Mouse (Mus musculus): ENCODE results near the gene Pih1d1. TPM values are rescaled to one million over a fixed set of nuclear protein-coding genes. Genes with fewer than 3 reads are reported as not detected.
A peak's percentile ranks its signal among the peaks of the same experiment; 100 is the strongest.
"Not testable (repeated sequence)": the region's sequence is repeated elsewhere in the genome, so short reads cannot be mapped to it uniquely, and the experiment has no call there.

Pih1d1 gene
- polyA plus RNA-seq, 1 experiment from 2014 or later, result 68.2 TPM

DNA sequence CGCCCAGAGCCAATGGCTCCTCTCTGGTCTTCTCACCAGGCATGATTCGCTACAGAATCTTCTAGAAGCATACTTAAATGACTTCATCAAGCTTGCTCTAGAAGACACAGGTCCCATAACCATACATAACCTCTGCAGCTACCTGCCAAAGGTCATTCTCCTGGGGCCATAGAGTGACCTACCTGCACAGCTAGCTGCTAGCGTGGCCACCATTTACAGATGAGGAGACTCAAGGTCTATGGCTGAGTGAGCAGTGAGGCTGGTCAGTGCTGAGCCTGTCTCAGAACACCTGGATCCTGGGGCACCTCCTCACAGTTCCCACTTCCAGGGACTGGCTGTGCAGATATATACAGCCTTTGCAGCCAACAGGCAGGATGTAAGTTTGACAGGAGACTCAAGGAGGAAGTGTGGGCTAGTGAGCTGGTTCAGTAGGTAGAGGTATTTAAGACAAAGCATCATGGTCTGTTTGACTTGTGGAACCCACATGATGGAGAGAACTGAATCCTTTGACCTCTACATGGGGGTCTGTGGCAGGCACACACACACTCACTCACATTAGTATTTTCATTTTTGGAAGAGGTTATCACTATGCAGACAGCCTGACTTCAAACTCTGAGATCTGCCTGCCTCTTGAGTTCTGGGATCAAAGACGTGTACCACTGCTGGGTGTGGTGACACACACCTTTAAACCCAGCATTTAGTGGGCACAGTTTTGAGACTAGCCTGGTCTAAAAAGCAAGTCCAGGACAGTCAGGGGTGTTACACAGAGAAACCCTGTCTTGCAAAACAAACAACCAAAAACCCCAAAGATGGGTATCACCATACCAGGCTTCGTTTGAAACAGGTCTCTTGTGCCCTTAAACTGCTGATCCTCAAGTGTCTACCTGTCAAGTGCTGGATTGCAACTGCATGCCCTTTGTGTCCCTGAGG lies 34.1 kb upstream of the Pih1d1 start:
- TF ChIP-seq CTCF (IDR thresholded peaks at IDR 0.05), result no peak
- no peak for ATAC-seq
- POLR2A ChIA-PET, result no interaction called here
- no peaks in the 10 kb centered on the region for H3K27me3 ChIP-seq
- DNase-seq (ENCODE audit: low read depth, low spot score), result no peak
- in situ Hi-C loops (cut with MboI; ENCODE audit: low pct_unique_long_range_greater_than_20kb), result loop anchor here (5.0 kb wide), 1 partner anchor 33 kb away; no protein-coding TSS in a partner anchor
- CTCF ChIA-PET, result interaction anchor here (0.9 kb wide), 1 partner anchor 16 kb away, joined by 3 read pairs; the partner anchor contains the start of genes Flt3l and Gm45713

DNA sequence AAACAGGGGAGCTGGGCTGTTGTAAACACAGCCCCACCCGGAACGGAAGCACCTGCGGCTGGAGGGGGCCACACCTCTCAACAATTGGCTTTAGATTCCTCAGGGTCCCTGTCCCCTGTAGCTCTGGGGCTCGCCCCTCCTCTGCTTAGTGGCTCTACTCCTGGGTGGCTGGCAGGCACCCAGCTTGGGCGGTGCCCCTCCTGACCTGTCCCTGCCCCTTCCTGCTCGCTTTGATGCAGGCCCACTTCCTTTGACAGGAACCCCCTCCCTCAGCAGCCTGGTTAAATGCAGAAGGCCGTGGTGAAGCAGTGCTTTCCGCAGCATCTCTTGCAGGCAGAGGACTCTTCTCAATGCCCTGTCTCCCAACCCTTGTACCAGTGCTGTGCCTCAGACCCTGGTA lies 32.7 kb upstream of the Pih1d1 start:
- TF ChIP-seq CTCF (IDR thresholded peaks at IDR 0.05), result no peak
- ChIA-PET POLR2A (no interaction called here), CTCF (interaction anchor here (1.0 kb wide), 1 partner anchor 11 kb away, joined by 3 read pairs; no protein-coding TSS in a partner anchor)
- ATAC-seq (no peak), DNase-seq (ENCODE audit: low read depth, low spot score) (no peak)
- H3K27me3 ChIP-seq, result no peaks in the 10 kb centered on the region
- in situ Hi-C loops (cut with MboI; ENCODE audit: low pct_unique_long_range_greater_than_20kb), result loop anchor here (5.0 kb wide), 1 partner anchor 34 kb away; no protein-coding TSS in a partner anchor

DNA sequence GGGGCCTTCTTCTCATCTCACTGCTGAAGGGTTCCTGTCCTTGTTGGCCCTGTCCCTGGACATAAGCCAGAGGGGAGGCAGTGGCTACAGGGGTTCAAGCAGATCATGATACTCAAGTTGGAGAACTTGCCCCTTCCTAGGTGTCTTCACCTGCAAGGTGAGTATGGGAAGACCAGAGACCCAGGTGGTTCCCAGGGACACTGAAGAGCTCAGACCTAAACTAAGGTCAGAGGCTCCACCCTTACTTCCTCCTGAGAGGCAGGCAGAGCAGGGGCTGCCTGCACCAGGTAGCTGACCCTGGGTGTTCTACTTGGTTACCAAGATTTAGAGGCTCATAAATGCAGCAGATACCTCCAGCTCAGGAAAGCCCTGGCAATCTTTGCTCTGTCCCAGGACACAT lies 32.1 kb upstream of the Pih1d1 start:
- ChIA-PET POLR2A (interaction anchor here (1.0 kb wide), 1 partner anchor 46 kb away, joined by 3 read pairs; no protein-coding TSS in a partner anchor), CTCF (no interaction called here)
- in situ Hi-C loops (cut with MboI; ENCODE audit: low pct_unique_long_range_greater_than_20kb), result loop anchor here (5.0 kb wide), 1 partner anchor 35 kb away; no protein-coding TSS in a partner anchor
- no peak for ATAC-seq
- no peaks in the 10 kb centered on the region for H3K27me3 ChIP-seq
- DNase-seq (ENCODE audit: low read depth, low spot score), result no peak
- no peak for TF ChIP-seq CTCF (IDR thresholded peaks at IDR 0.05)

DNA sequence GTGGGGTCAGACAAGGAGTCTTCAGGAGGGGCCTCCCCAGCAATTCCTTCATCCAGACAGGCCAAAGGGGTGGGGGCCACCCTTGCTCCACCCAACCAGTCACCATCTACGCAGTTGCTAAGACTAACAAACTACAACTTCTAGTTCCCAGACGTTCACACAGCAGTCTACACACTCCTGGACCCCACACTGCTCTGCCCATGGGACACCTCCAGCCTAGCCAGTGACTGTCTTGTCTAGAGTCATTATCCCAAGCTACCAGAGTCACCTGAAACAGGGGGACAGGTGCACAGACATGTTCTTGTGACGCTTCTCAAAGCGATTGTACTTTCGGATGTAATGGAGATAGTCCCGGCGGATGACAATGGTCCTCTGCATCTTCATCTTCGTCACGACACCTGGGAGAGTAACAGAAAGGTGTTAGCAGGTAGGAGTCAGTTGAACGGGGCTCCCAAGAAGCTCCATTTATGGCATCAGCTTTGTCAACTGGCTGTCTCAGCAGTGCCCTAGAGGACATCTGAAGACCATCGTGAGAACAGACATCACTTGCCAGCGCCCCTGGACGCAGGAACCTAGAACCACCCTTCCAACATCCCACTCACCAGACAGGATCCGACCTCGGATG lies 31.4 kb upstream of the Pih1d1 start:
- CTCF ChIA-PET, result no interaction called here
- DNase-seq (ENCODE audit: low read depth, low spot score) (no peak), ATAC-seq (no peak)
- no peak for TF ChIP-seq CTCF (IDR thresholded peaks at IDR 0.05)
- POLR2A ChIA-PET, result interaction anchor here (1.0 kb wide), 1 partner anchor 47 kb away, joined by 3 read pairs; no protein-coding TSS in a partner anchor
- in situ Hi-C loops (cut with MboI; ENCODE audit: low pct_unique_long_range_greater_than_20kb), result loop anchor here (5.0 kb wide), 1 partner anchor 35 kb away; no protein-coding TSS in a partner anchor
- no peaks in the 10 kb centered on the region for H3K27me3 ChIP-seq

DNA sequence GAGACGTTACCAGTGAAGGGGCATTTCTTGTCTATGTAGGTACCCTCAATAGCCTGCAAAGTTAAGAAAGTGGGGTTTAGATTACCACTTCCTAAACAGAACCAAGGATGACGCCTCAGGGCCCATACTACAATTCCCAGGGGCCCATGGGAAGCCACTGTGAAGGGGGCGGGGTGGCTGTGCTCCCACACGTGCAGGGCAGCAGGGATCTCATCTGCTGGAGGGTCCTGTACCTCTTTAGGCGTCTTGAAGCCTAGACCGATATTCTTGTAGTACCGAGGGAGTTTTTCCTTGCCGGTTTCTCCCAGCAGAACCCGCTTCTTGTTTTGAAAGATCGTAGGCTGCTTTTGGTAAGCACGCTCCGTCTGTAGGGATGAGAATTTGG lies 30.9 kb upstream of the Pih1d1 start:
- TF ChIP-seq CTCF (IDR thresholded peaks at IDR 0.05), result no peak
- in situ Hi-C loops (cut with MboI; ENCODE audit: low pct_unique_long_range_greater_than_20kb), result loop anchor here (5.0 kb wide), 1 partner anchor 36 kb away; no protein-coding TSS in a partner anchor
- H3K27me3 ChIP-seq, result no peaks in the 10 kb centered on the region
- no peak for DNase-seq (ENCODE audit: low read depth, low spot score)
- ChIA-PET CTCF (interaction anchor here (1.2 kb wide), 1 partner anchor 13 kb away, joined by 4 read pairs; the partner anchor contains the start of genes Flt3l and Gm45713), POLR2A (interaction anchor here (0.7 kb wide), 1 partner anchor 125 kb away, joined by 4 read pairs; no protein-coding TSS in a partner anchor)
- no peak for ATAC-seq

DNA sequence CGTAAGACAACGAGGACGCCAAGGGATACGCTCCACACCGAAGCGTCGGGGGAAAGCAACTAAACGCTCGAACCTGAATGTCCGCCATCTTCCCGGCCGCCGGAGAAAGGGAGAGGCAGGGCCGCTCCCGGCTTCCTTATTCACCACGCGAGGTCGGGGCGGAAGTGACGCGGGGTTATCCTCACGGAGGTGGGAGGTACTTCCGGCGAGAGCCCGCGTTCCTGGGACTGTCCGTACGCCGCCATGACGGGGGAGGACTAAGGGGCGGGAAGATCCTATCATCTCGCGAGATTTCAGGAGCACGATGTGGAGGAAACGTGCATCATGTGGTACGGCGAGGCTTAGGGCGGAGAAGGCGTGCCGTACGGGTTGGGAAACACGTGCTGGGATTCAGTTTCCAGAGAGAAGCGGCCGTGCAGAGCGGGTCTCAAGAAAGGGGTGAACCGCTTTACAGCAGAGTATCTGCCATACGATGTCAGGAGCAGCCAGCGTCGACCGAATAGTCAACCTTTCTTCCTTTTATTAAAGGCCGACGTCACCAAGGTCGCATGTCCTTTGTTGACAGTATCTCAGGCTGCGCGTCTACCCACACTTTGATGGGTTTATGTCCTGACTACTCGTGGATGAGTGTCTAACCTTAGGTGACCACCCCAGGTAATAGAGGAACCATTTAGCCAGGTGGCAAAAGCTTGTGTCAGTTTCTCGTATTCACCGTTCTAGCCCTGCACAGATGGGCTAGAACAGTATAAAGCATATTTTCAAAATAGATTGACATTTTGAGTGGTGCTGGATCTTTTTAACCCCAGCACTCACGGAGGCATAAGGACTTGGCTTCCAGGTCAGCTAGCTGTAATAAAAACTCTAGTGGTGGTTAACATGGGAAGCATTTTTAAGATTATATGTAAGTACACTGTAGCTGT lies 29.6 kb upstream of the Pih1d1 start, which contains the start of gene Rps11:
TSS of gene Rps11 (minus strand) at position 216 of the 920 bp plus-strand sequence.
- in situ Hi-C loops (cut with MboI; ENCODE audit: low pct_unique_long_range_greater_than_20kb), result loop anchor here (5.0 kb wide), 1 partner anchor 37 kb away; no protein-coding TSS in a partner anchor
- CTCF ChIA-PET, result interaction anchor here (1.2 kb wide), 1 partner anchor 12 kb away, joined by 4 read pairs; the partner anchor contains the start of genes Flt3l and Gm45713
- DNase-seq (ENCODE audit: low read depth, low spot score), result peak; percentile 94
- ATAC-seq, result peak; percentile 58
- POLR2A ChIA-PET, result interaction anchor here (0.6 to 1.2 kb wide), 3 partner anchors 25 to 56 kb away, joined by 3 to 4 read pairs (median 4); no protein-coding TSS in a partner anchor
- TF ChIP-seq CTCF (IDR thresholded peaks at IDR 0.05), result no peak
- H3K27me3 ChIP-seq, result no peaks in the 10 kb centered on the region

DNA sequence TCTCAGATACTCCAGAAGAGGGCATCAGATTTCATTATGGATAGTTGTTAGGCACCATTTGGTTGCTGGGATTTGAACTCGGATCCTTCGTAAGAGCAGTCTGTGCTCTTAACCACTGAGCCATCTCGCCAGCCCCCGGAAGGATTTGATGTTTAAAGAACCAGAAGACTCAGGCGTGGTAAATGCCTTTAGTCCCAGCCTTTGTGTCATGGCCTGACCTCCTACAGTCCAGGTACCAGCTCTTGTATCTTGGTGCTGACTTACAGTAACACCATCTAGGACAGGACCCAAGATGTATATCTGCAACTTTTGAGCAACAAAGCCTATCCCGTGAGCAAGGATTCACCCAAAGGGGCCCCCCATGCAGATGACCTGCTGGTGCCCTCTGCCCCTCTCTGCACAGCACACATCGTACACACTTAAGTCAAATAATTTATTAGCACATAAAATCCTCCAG lies 28.9 kb upstream of the Pih1d1 start:
- no peak for ATAC-seq
- POLR2A ChIA-PET, result interaction anchor here (1.2 kb wide), 1 partner anchor 50 kb away, joined by 3 read pairs; no protein-coding TSS in a partner anchor
- DNase-seq (ENCODE audit: low read depth, low spot score), result no peak
- in situ Hi-C loops (cut with MboI; ENCODE audit: low pct_unique_long_range_greater_than_20kb), result no loop called here
- CTCF ChIA-PET, result no interaction called here
- TF ChIP-seq CTCF (IDR thresholded peaks at IDR 0.05), result no peak
- H3K27me3 ChIP-seq, result no peaks in the 10 kb centered on the region

DNA sequence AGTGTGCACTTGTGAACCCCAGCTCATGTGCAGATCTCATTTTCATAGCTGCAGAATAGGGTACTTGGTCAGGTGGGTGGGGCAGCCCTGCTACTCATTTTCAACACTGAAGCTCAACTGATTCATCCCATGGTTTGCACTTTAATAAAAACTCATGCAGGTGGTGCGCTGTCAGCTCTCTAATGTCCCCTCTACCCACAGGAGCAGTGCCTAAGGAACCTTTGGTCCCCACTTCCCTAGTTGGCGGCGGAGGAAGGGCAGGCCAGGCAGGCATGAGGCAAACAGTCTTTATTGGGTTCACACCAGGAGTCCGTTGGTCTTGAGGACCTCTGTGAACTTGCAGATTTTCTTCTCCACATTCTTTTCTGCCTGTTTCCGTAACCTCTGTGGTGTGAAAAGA lies 28.5 kb upstream of the Pih1d1 start:
- ATAC-seq; DNase-seq (ENCODE audit: low read depth, low spot score); in situ Hi-C loops (cut with MboI; ENCODE audit: low pct_unique_long_range_greater_than_20kb); POLR2A ChIA-PET; CTCF ChIA-PET; H3K27me3 ChIP-seq: not testable (repeated sequence)

DNA sequence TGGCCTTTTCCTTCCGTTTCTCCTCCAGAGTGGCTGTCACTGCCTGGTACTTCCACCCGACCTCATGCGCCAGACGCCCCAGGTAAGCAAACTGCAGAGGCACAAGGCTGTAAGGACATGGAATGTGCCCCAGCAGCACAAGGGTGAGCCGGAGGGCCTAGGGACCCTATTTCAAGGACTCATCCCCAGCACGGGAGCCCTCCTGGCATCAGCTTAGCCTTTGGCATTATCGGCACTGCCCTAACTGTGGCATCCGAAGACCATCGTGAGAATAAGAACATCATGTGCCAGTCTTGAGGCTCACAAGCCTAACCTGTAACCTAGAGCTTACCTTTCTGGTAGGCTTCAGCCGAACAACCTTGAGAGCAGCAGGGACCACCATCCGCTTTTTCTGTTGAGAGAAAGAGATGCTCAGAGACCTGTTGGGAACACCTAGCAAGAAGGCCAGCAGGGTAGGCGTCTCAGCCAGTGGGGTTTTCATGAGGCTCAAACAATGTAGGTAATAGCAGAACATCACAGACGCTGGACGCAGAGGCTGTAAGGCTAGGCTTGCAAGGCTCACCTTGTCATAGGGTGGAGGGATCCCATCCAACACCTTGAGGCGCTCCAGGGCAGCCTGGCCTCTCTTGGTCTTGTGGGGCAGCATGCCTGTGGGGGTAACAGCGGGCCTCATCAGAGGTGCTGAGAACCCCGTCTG lies 27.8 kb upstream of the Pih1d1 start:
- no peaks in the 10 kb centered on the region for H3K27me3 ChIP-seq
- no peak for DNase-seq (ENCODE audit: low read depth, low spot score)
- no peak for ATAC-seq
- in situ Hi-C loops (cut with MboI; ENCODE audit: low pct_unique_long_range_greater_than_20kb), result no loop called here
- POLR2A ChIA-PET, result no interaction called here
- no peak for TF ChIP-seq CTCF (IDR thresholded peaks at IDR 0.05)
- CTCF ChIA-PET, result no interaction called here

All from Patski (cell line).